ENCODE assay signal across 21 mouse cellular contexts in genomic region chr12:94282931-94283330, GRCm38 (mm10).
DNase-seq lines count a peak whose midpoint lies in the region; TF ChIP-seq lines count a peak whose summit lies in the region.
"Had no signal": no experiment of that assay in that cellular context is flagged by ENCODE, and none has a peak within 500 bp of the region (broad histone marks: within the 10 kb centered on the region; RNA-seq: fewer than 3 reads in every experiment).

No protein-coding gene starts in this region.

- no peak overlapping the region for H3K27ac ChIP-seq in kidney, adult 2 months (ENCODE audit: insufficient read depth, low read depth, low read length)
- H3K27ac ChIP-seq: embryonic facial prominence, embryonic 12.5 days; forebrain, embryonic 10.5 days; forebrain, embryonic 15.5 days; heart, embryonic 10.5 days; hindbrain, embryonic 15.5 days had no signal

- DNase-seq in embryo, embryonic 10.5 days (ENCODE audit: low spot score) = peak; percentile 9
- DNase-seq in embryo, embryonic 9.5 days (ENCODE audit: extremely low spot score) = no peak
- peak; percentile 81 for DNase-seq in heart, adult 11 months
- no peak for DNase-seq in heart, postnatal 36 days
- DNase-seq in lung, postnatal 25 days (ENCODE audit: low spot score) = peak; percentile 1
- no peak for DNase-seq in lung, adult 18-20 months
- DNase-seq in fibroblast of lung, adult 2 months (ENCODE audit: low read depth) = peak; percentile 46
- no peak for DNase-seq in kidney, adult 2 months
- DNase-seq: adrenal gland, adult 8-10 months; adrenal gland, postnatal 36 days; B cell, adult 2 months; cerebellum, adult 2 months; cerebellum, postnatal 10 days; gastrocnemius, postnatal 10 days; heart, postnatal 10 days had no signal

- TF ChIP-seq POLR2A in kidney, adult 2 months (IDR thresholded peaks at IDR 0.05; ENCODE audit: low read depth, low read length) = no peak

- H3K4me3 ChIP-seq in kidney, adult 2 months (ENCODE audit: insufficient read depth, low read depth, low read length) = no peak overlapping the region
- H3K4me3 ChIP-seq: embryonic facial prominence, embryonic 12.5 days; forebrain, embryonic 10.5 days; forebrain, embryonic 15.5 days; heart, embryonic 10.5 days; hindbrain, embryonic 15.5 days had no signal

- intact Hi-C loops in heart, postnatal 36 days (cut with DNase I) = no loop called here

- no peaks in the 10 kb centered on the region for H3K4me1 ChIP-seq in kidney, adult 2 months (ENCODE audit: control insufficient read depth, insufficient read depth, low read length)
- H3K4me1 ChIP-seq: embryonic facial prominence, embryonic 12.5 days; forebrain, embryonic 10.5 days; forebrain, embryonic 15.5 days; heart, embryonic 10.5 days; hindbrain, embryonic 15.5 days had no signal

- no peaks in the 10 kb centered on the region for H3K27me3 ChIP-seq in kidney, adult 2 months (replicated peaks; ENCODE audit: control insufficient read depth, insufficient read depth, low read length)
- H3K27me3 ChIP-seq: embryonic facial prominence, embryonic 12.5 days; forebrain, embryonic 15.5 days; hindbrain, embryonic 15.5 days had no signal

- no peak for TF ChIP-seq CTCF in kidney, adult 2 months (conservative IDR thresholded peaks at IDR 0.05; ENCODE audit: insufficient read depth, insufficient read length, low read depth, low read length)

- WGBS in kidney, adult 2 months = 74% methylated on average over 3 of the region's 3 CpGs

- H3K36me3 ChIP-seq in kidney, adult 2 months (ENCODE audit: control insufficient read depth, insufficient read depth, low read length) = no peaks in the 10 kb centered on the region
- H3K36me3 ChIP-seq: embryonic facial prominence, embryonic 12.5 days; forebrain, embryonic 10.5 days; forebrain, embryonic 15.5 days; G1E; heart, embryonic 10.5 days; hindbrain, embryonic 15.5 days had no signal

Comparison
In these comparisons a context has a peak if more than half of its experiments do, and no peak if none do; other contexts are left out.
1. DNase-seq: peak in embryo, embryonic 10.5 days (single experiment), heart, adult 11 months (single experiment), lung, postnatal 25 days (single experiment) and fibroblast of lung, adult 2 months (single experiment); none in embryo, embryonic 9.5 days (single experiment), heart, postnatal 36 days (0 of 2), lung, adult 18-20 months (0 of 2) and kidney, adult 2 months (single experiment).